Comparison of ENCODE assay signal across 17 mouse cellular contexts in the genomic region with DNA sequence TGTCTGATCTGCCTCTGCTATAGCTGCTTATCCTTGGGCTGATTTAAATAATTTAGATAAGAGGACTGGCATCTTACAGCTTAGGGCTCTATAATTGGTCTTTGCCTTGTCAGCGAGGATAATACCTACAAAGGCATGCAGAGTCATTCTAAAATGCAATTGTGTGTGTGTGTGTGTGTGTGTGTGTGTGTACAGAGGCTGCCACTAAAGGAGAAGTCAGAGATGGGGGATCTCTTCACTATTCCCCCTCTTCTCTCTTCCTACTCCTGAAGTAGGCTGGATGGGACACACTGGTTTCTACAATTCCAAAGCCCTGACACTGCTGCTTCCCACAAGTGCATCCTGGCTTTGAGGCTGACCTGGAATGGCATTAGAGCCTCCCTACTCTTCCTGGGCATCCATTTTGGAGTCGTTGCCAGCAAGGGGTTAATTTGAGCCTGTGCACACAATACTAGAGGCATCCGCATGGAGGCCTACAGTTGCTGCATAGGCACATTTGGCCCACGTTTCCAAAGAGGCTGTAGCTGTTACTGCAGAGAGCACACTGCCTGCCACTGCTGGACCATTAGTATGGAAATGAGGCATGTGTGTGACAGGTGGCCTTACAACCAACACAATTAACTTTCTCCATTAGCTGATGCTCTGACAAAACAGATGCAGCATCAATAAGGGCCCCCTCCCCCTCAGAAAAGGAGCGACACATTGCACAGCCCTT. TPM values are rescaled to one million over a fixed set of nuclear protein-coding genes. Genes with fewer than 3 reads are reported as not detected.
DNase-seq lines count a peak whose midpoint lies in the region; ATAC-seq lines count a peak whose summit lies in the region.
"Had no signal": no experiment of that assay in that cellular context is flagged by ENCODE, and none has a peak within 500 bp of the region (broad histone marks: within the 10 kb centered on the region; RNA-seq: fewer than 3 reads in every experiment).

No protein-coding gene starts in this region.

- no peak overlapping the region for H3K9ac ChIP-seq in hindbrain, embryonic 12.5 days
- H3K9ac ChIP-seq in midbrain, embryonic 16.5 days (ENCODE audit: low read depth, low read length): no peak overlapping the region

- peak; percentile 10 for DNase-seq in R1 (ENCODE audit: low read depth, low spot score)
- peak; percentile 21 for DNase-seq in embryonic facial prominence, embryonic 10.5 days (ENCODE audit: low spot score)
- DNase-seq in layer of hippocampus, adult 11-12 months (ENCODE audit: low spot score): no peak
- no peak for DNase-seq in ovary, adult 18-20 months (ENCODE audit: low spot score)
- no peak for DNase-seq in cerebellum, adult 8-10 months
- DNase-seq: adrenal gland, postnatal 36 days; heart, adult 2 months; heart, postnatal 4 days; kidney, postnatal 10 days; layer of hippocampus, postnatal 36 days; thymus, postnatal 36 days had no signal

- no peaks in the 10 kb centered on the region for H3K9me3 ChIP-seq in embryonic facial prominence, embryonic 10.5 days
- no peaks in the 10 kb centered on the region for H3K9me3 ChIP-seq in hindbrain, embryonic 12.5 days (replicated peaks)
- H3K9me3 ChIP-seq in midbrain, embryonic 16.5 days (replicated peaks; ENCODE audit: control insufficient read depth, low read length, poor library complexity, severe bottlenecking): no peaks in the 10 kb centered on the region

- WGBS in embryonic facial prominence, embryonic 10.5 days: 29% methylated on average over 5 of the region's 5 CpGs
- 17% methylated on average over 5 of the region's 5 CpGs for WGBS in hindbrain, embryonic 12.5 days
- WGBS in midbrain, embryonic 16.5 days: 6% methylated on average over 5 of the region's 5 CpGs

- ATAC-seq in hindbrain, embryonic 12.5 days (ENCODE audit: low FRiP score): peak; percentile 99
- peak; percentile 93 for ATAC-seq in midbrain, embryonic 16.5 days
- no peak for ATAC-seq in monocyte, adult 5-6 weeks (replicated peaks; ENCODE audit: insufficient number of reproducible peaks, low FRiP score, low TSS enrichment, poor library complexity, severe bottlenecking)
- ATAC-seq: Patski had no signal

- no peak overlapping the region for H3K4me3 ChIP-seq in embryonic facial prominence, embryonic 10.5 days
- no peak overlapping the region for H3K4me3 ChIP-seq in hindbrain, embryonic 12.5 days
- H3K4me3 ChIP-seq in midbrain, embryonic 16.5 days (ENCODE audit: low read depth, low read length): no peak overlapping the region
- H3K4me3 ChIP-seq: heart, adult 2 months had no signal

- H3K4me1 ChIP-seq in embryonic facial prominence, embryonic 10.5 days: peaks cover 5% of the 10 kb centered on the region; the same call in 1 of the 2 replicates
- peaks cover 15% of the 10 kb centered on the region for H3K4me1 ChIP-seq in hindbrain, embryonic 12.5 days
- H3K4me1 ChIP-seq in midbrain, embryonic 16.5 days (ENCODE audit: control insufficient read depth, insufficient read depth, low read length): peaks cover 15% of the 10 kb centered on the region

- H3K36me3 ChIP-seq in embryonic facial prominence, embryonic 10.5 days (replicated peaks): no peaks in the 10 kb centered on the region
- H3K36me3 ChIP-seq in hindbrain, embryonic 12.5 days: no peaks in the 10 kb centered on the region
- H3K36me3 ChIP-seq in midbrain, embryonic 16.5 days (ENCODE audit: control insufficient read depth, insufficient read depth, low read length): no peaks in the 10 kb centered on the region

- H3K27ac ChIP-seq in embryonic facial prominence, embryonic 10.5 days (replicated peaks): no peak overlapping the region; the same call in 1 of the 2 replicates
- H3K27ac ChIP-seq in hindbrain, embryonic 12.5 days: peak overlapping the region; percentile 57; the same call in 1 of the 2 replicates
- peak overlapping the region; percentile 32; the same call in 1 of the 2 replicates for H3K27ac ChIP-seq in midbrain, embryonic 16.5 days (ENCODE audit: low read length)
- H3K27ac ChIP-seq: heart, adult 2 months; macrophage had no signal

- H3K27me3 ChIP-seq in embryonic facial prominence, embryonic 10.5 days (replicated peaks; ENCODE audit: low read depth, poor library complexity, severe bottlenecking): no peaks in the 10 kb centered on the region
- peaks cover 39% of the 10 kb centered on the region for H3K27me3 ChIP-seq in hindbrain, embryonic 12.5 days
- H3K27me3 ChIP-seq in midbrain, embryonic 16.5 days (ENCODE audit: control insufficient read depth, insufficient read depth, low read depth, low read length): no peaks in the 10 kb centered on the region
- H3K27me3 ChIP-seq: Patski had no signal

- peak overlapping the region; percentile 29 for H3K4me2 ChIP-seq in hindbrain, embryonic 12.5 days (replicated peaks)
- H3K4me2 ChIP-seq in midbrain, embryonic 16.5 days (ENCODE audit: low read length): peak overlapping the region; percentile 24
- H3K4me2 ChIP-seq: liver, embryonic 11.5 days had no signal

RNA-seq across cellular contexts. Expression of gene Olig3, which starts 46.5 kb away (rescaled TPM):
- 3.4 and 10.2 TPM in 2 replicates for polyA plus RNA-seq in embryonic facial prominence, embryonic 10.5 days (2016; fragmentation: Nextera tagmentation; extraction: Ambion mirVana)
- 40.8 and 46.1 TPM in 2 replicates for polyA plus RNA-seq in hindbrain, embryonic 12.5 days (2016; fragmentation: Nextera tagmentation; extraction: Ambion mirVana)
- 1.3 and 3.5 TPM in 2 replicates for polyA plus RNA-seq in midbrain, embryonic 16.5 days (2015; fragmentation: Nextera tagmentation; extraction: Ambion mirVana)
- total RNA-seq in monocyte, adult 5-6 weeks (2017): not detected in 3 replicates
- total RNA-seq: adrenal gland, postnatal 36 days; heart, adult 2 months; heart, postnatal 4 days; layer of hippocampus, postnatal 36 days had no signal
- polyA plus RNA-seq: heart, adult 2 months; liver, embryonic 11.5 days; macrophage had no signal

Comparison
In these comparisons a context has a peak if more than half of its experiments do, and no peak if none do; other contexts are left out.
1. DNase-seq: peak in R1 (single experiment) and embryonic facial prominence, embryonic 10.5 days (single experiment); none in layer of hippocampus, adult 11-12 months (single experiment), ovary, adult 18-20 months (single experiment) and cerebellum, adult 8-10 months (single experiment).